Mouse (Mus musculus) E14TG2a.4 (cell line): ENCODE results near the gene Tns3.
A peak's percentile ranks its signal among the peaks of the same experiment; 100 is the strongest.

Experiments
- H3K27me3 ChIP-seq: 2 replicates; pipeline ENCODE4 v1.6.1; 2014; ENCODE audit warnings: low read length, control low read depth; ENCODE audit not compliant: insufficient read depth
- H3K36me3 ChIP-seq: 2 replicates; pipeline ENCODE4 v1.6.1; 2014; ENCODE audit warnings: low read length, control low read depth; ENCODE audit not compliant: insufficient read depth
- H3K4me1 ChIP-seq: replicated peaks from 2 replicates; pipeline ENCODE4 v1.6.1; 2014; ENCODE audit warnings: low read depth, low read length, control low read depth
- H3K4me3 ChIP-seq: replicated peaks from 2 replicates; pipeline ENCODE4 v1.5.1; 2014; ENCODE audit warnings: mild to moderate bottlenecking, low read length
- H3K9me3 ChIP-seq: 2 replicates; pipeline ENCODE4 v1.6.1; 2014; ENCODE audit warnings: low read length, control low read depth
- CTCF ChIP-seq: conservative IDR thresholded peaks from 2 replicates; pipeline ENCODE4 v1.5.1; 2014; ENCODE audit warnings: low read length
- NANOG ChIP-seq: IDR thresholded peaks from 2 replicates; pipeline ENCODE4 v1.6.1; 2014; ENCODE audit warnings: borderline replicate concordance, low read length, mixed read lengths
- POU5F1 ChIP-seq: IDR thresholded peaks from 2 replicates; pipeline ENCODE4 v1.6.1; 2014; ENCODE audit warnings: low read length, borderline replicate concordance

Tns3 gene

GRCm38 (mm10) chr11:8569232-8570028 is 94.9 kb downstream of the Tns3 start:
- no peaks in the 10 kb centered on the region for H3K27me3 ChIP-seq
- TF ChIP-seq POU5F1 (no peak), NANOG (peak; percentile 87; the same call in 1 of the 2 replicates)

GRCm38 (mm10) chr11:8568829-8569228 is 95.5 kb downstream of the Tns3 start:
- Histone ChIP-seq H3K36me3 (peaks cover 89% of the 10 kb centered on the region), H3K27me3 (no peaks in the 10 kb centered on the region), H3K4me3 (peak overlapping the region; percentile 57), H3K4me1 (peaks cover 96% of the 10 kb centered on the region), H3K9me3 (no peaks in the 10 kb centered on the region)
- TF ChIP-seq POU5F1 (no peak), CTCF (no peak), NANOG (no peak)

More at GRCm38 (mm10) chr11:8569232-8570028, 94.9 kb downstream of the Tns3 start:
- Histone ChIP-seq H3K36me3 (peaks cover 89% of the 10 kb centered on the region), H3K9me3 (no peaks in the 10 kb centered on the region), H3K4me3 (peak overlapping the region; percentile 74), H3K4me1 (peaks cover 96% of the 10 kb centered on the region)

GRCm38 (mm10) chr11:8566250-8566853 is 98.0 kb downstream of the Tns3 start:
- H3K9me3 ChIP-seq: no peaks in the 10 kb centered on the region
- H3K27me3 ChIP-seq: no peaks in the 10 kb centered on the region
- H3K36me3 ChIP-seq: peaks cover 89% of the 10 kb centered on the region
- peaks cover 96% of the 10 kb centered on the region for H3K4me1 ChIP-seq
- peak overlapping the region; percentile 64; the same call in 1 of the 2 replicates for H3K4me3 ChIP-seq
- TF ChIP-seq POU5F1 (no peak), CTCF (peak; percentile 73)

GRCm38 (mm10) chr11:8558761-8559282 is 105.5 kb downstream of the Tns3 start:
- Histone ChIP-seq H3K4me3 (peak overlapping the region; percentile 32), H3K36me3 (peaks cover 100% of the 10 kb centered on the region), H3K9me3 (no peaks in the 10 kb centered on the region), H3K4me1 (peaks cover 100% of the 10 kb centered on the region), H3K27me3 (no peaks in the 10 kb centered on the region)
- TF ChIP-seq NANOG: no peak
- TF ChIP-seq POU5F1: no peak
- TF ChIP-seq CTCF: no peak

GRCm38 (mm10) chr11:8558258-8558657 is 106.1 kb downstream of the Tns3 start:
- H3K9me3 ChIP-seq: no peaks in the 10 kb centered on the region
- H3K36me3 ChIP-seq: peaks cover 97% of the 10 kb centered on the region
- no peaks in the 10 kb centered on the region for H3K27me3 ChIP-seq
- TF ChIP-seq POU5F1 (no peak), NANOG (no peak), CTCF (no peak)
- peaks cover 99% of the 10 kb centered on the region for H3K4me1 ChIP-seq
- peak overlapping the region; percentile 32 for H3K4me3 ChIP-seq

GRCm38 (mm10) chr11:8557006-8557405 is 107.3 kb downstream of the Tns3 start:
- no peaks in the 10 kb centered on the region for H3K27me3 ChIP-seq
- H3K4me3 ChIP-seq: peak overlapping the region; percentile 11
- no peak for TF ChIP-seq POU5F1
- TF ChIP-seq NANOG: no peak
- TF ChIP-seq CTCF: no peak
- H3K4me1 ChIP-seq: peaks cover 99% of the 10 kb centered on the region
- peaks cover 97% of the 10 kb centered on the region for H3K36me3 ChIP-seq
- no peaks in the 10 kb centered on the region for H3K9me3 ChIP-seq

GRCm38 (mm10) chr11:8551710-8552109 is 112.6 kb downstream of the Tns3 start:
- no peaks in the 10 kb centered on the region for H3K9me3 ChIP-seq
- H3K4me1 ChIP-seq: peaks cover 91% of the 10 kb centered on the region
- no peak overlapping the region for H3K4me3 ChIP-seq
- peaks cover 97% of the 10 kb centered on the region for H3K36me3 ChIP-seq
- no peak for TF ChIP-seq CTCF
- no peak for TF ChIP-seq NANOG
- no peak for TF ChIP-seq POU5F1
- no peaks in the 10 kb centered on the region for H3K27me3 ChIP-seq

- no peak overlapping the region for H3K4me3 ChIP-seq
- TF ChIP-seq NANOG (no peak), CTCF (no peak), POU5F1 (no peak)
- peaks cover 99% of the 10 kb centered on the region for H3K36me3 ChIP-seq
- H3K27me3 ChIP-seq: no peaks in the 10 kb centered on the region
- peaks cover 78% of the 10 kb centered on the region for H3K4me1 ChIP-seq
- H3K9me3 ChIP-seq: no peaks in the 10 kb centered on the region
Measured at GRCm38 (mm10) chr11:8547661-8548060, 116.7 kb downstream of the Tns3 start.
